ENCODE assay signal across 1 mouse cellular context in the genomic region with DNA sequence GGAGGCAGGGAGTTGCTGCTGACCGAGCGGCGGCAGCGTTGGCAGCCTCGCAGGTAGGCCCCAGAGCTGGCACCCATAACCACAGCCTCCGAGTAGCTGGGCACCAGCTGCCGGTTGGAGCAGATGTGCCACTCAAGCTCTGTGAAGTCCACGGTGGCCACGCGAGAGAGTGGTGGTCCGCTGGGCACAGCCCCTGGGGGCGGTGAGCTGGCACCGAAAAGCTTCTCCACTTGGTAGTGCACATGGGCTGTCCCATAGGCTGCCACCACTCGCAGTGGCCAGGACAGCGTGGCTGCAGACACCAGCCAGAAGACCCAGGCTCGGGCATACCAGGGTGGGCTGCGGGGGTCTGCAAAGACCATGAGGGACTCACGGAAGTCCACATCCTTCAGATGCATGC.
TF ChIP-seq lines count a peak whose summit lies in the region.

No protein-coding gene starts in this region.

TF ChIP-seq in ES-E14, 5 proteins besides CTCF, POLR2A, EP300 and RAD21:
- TF ChIP-seq ZNF384 (IDR thresholded peaks at IDR 0.05; ENCODE audit: low read depth, low read length), result no peak
- TF ChIP-seq HCFC1 (IDR thresholded peaks at IDR 0.05; ENCODE audit: borderline replicate concordance, insufficient read depth, low read length), result no peak
- no peak for TF ChIP-seq CHD2 (IDR thresholded peaks at IDR 0.05; ENCODE audit: low read depth, low read length)
- no peak for TF ChIP-seq ZC3H11A (IDR thresholded peaks at IDR 0.05; ENCODE audit: borderline replicate concordance, low read depth, low read length)
- TF ChIP-seq MAFK (IDR thresholded peaks at IDR 0.05; ENCODE audit: insufficient read depth, low read depth, low read length), result no peak
